Mouse (Mus musculus) small intestine, adult 2 months (tissue): ENCODE measurements around the gene Tbk1.

Experiments
- CTCF ChIP-seq: fragments of 200-500 bp; IDR thresholded peaks from 2 replicates; pipeline ENCODE4 v1.5.1; 2012; ENCODE audit warnings: low read depth, mild to moderate bottlenecking, control low read depth, inconsistent platforms, low read length, moderate library complexity, mixed read lengths; ENCODE audit not compliant: insufficient replicate concordance, insufficient read length; ENCODE audit errors: extremely low read depth
- POLR2A ChIP-seq: fragments of 200-500 bp; IDR thresholded peaks from 2 replicates; pipeline ENCODE4 v1.6.1; 2012; ENCODE audit warnings: low read depth, mild to moderate bottlenecking, control low read depth, inconsistent platforms, low read length, moderate library complexity

GRCm38 (mm10) chr10:121534995-121535394, 51.6 kb downstream of the Tbk1 start:
- TF ChIP-seq CTCF (no peak), POLR2A (no peak)
